Mouse (Mus musculus) CD4-positive, CD25-positive, alpha-beta regulatory T cell (primary cell): ENCODE data around the gene Gm10715. TPM values are rescaled to one million over a fixed set of nuclear protein-coding genes. Genes with fewer than 3 reads are reported as not detected.

Experiments
- polyA plus RNA-seq: library from polyadenylated mRNA; unstranded; fragments of 100-300 nt; shearing (Covaris generic); gene quantifications from one replicate; pipeline ENCODE4 v1.2.1, GENCODE M21; 2017

Gm10715 gene
- polyA plus RNA-seq, result not detected

DNA sequence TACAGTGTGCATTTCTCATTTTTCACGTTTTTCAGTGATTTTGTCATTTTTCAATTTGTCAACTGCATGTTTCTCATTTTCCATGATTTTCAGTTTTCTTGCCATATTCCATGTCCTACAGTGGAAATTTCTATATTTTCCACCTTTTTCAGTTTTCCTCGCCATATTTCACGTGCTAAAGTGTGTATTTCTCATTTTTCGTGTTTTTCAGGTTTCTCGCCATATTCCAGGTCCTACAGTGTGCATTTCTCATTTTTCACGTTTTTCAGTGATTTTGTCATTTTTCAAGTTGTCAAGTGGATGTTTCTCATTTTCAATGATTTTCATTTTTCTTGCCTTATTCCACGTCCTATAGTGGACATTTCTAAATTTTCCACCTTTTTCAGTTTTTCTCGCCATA is at the start of gene Gm10715:
Gene Gm10715, plus strand, starts transcription at position 301 of the 400 bp plus-strand sequence.

DNA sequence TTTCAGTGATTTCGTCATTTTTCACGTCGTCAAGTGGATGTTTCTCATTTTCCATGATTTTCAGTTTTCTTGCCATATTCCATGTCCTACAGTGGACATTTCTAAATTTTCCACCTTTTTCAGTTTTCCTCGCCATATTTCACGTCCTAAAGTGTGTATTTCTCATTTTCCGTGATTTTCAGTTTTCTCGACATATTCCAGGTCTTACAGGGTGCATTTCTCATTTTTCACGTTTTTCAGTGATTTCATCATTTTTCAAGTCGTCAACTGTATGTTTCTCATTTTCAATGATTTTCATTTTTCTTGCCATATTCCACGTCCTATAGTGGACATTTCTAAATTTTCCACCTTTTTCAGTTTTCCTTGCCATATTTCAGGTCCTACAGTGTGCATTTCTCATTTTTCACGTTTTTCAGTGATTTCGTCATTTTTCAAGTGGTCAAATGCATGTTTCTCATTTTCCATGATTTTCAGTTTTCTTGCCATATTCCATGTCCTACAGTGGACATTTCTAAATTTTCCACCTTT is 36.2 kb upstream of the Gm10715 start, which contains the start of gene Gm10722:
Gene Gm10722, plus strand, starts transcription at position 478 of the 528 bp plus-strand sequence.

DNA sequence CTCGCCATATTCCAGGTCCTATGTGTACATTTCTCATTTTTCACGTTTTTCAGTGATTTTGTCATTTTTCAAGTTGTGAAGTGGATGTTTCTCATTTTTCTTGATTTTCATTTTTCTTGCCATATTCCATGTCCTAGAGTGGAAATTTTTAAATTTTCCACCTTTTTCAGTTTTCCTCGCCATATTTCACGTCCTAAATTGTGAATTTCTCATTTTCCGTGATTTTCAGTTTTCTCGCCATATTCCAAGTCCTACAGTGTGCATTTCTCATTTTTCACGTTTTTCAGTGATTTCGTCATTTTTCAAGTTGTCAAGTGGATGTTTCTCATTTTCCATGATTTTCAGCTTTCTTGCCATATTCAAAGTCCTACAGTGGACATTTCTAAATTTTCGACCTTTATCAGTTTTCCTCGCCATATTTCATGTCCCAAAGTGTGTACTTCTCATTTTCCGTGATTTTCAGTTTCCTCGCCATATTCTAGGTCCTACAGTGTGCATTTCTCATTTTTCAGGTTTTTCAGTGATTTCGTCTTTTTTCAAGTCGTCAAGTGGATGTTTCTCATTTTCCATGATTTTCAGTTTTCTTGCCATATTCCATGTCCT is 33.8 kb upstream of the Gm10715 start, which contains the start of gene Gm11168:
Gene Gm11168, plus strand, starts transcription at position 553 of the 603 bp plus-strand sequence.

DNA sequence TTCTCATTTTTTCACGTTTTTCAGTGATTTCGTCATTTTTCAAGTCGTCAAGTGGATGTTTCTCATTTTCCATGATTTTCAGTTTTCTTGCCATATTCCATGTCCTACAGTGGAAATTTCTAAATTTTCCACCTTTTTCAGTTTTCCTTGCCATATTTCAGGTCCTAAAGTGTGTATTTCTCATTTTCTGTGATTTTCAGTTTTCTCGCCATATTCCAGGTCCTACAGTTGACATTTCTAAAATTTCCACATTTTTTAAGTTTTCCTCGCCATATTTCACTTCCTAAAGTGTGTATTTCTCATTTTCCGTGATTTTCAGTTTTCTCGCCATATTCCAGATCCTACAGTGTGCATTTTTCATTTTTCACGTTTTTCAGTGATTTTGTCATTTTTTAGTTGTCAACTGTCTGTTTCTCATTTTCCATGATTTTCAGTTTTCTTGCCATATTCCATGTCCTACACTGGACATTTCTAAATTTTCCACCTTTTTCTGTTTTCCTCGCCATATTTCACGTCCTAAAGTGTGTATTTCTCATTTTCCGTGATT is 23.9 kb upstream of the Gm10715 start, which contains the start of gene Gm10721:
Gene Gm10721, plus strand, starts transcription at position 408 of the 547 bp plus-strand sequence.

DNA sequence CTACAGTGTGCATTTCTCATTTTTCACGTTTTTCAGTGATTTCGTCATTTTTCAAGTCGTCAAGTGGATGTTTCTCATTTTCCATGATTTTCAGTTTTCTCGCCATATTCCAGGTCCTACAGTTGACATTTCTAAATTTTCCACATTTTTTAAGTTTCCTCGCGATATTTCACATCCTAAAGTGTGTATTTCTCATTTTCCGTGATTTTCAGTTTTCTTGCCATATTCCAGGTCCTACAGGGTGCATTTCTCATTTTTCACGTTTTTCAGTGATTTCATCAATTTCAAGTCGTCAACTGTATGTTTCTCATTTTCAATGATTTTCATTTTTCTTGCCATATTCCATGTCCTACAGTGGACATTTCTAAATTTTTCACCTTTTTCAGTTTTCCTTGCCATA is 21.3 kb upstream of the Gm10715 start, which contains the start of gene Gm10720:
Gene Gm10720, plus strand, starts transcription at position 301 of the 400 bp plus-strand sequence.

DNA sequence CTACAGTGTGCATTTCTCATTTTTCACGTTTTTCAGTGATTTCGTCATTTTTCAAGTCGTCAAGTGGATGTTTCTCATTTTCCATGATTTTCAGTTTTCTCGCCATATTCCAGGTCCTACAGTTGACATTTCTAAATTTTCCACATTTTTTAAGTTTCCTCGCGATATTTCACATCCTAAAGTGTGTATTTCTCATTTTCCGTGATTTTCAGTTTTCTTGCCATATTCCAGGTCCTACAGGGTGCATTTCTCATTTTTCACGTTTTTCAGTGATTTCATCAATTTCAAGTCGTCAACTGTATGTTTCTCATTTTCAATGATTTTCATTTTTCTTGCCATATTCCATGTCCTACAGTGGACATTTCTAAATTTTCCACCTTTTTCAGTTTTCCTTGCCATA is 19.6 kb upstream of the Gm10715 start, which contains the start of gene Gm10719:
Gene Gm10719, plus strand, starts transcription at position 301 of the 400 bp plus-strand sequence.

DNA sequence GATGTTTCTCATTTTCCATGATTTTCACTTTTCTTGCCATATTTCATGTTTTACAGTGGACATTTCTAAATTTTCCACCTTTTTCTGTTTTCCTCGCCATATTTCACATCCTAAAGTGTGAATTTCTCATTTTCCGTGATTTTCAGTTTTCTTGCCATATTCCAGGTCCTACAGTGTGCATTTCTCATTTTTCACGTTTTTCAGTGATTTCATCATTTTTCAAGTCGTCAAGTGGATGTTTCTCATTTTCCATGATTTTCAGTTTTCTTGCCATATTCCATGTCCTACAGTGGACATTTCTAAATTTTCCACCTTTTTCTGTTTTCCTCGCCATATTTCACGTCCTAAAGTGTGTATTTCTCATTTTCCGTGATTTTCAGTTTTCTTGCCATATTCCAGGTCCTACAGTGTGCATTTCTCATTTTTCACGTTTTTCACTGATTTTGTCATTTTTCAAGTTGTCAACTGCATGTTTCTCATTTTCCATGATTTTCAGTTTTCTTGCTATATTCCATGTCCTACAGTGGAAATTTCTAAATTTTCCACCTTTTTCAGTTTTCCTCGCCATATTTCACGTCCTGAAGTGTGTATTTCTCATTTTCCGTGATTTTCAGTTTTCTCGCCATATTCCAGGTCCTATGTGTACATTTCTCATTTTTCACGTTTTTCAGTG is 13.2 kb upstream of the Gm10715 start, which contains the start of gene Gm10718:
Gene Gm10718, plus strand, starts transcription at position 236 of the 673 bp plus-strand sequence.

DNA sequence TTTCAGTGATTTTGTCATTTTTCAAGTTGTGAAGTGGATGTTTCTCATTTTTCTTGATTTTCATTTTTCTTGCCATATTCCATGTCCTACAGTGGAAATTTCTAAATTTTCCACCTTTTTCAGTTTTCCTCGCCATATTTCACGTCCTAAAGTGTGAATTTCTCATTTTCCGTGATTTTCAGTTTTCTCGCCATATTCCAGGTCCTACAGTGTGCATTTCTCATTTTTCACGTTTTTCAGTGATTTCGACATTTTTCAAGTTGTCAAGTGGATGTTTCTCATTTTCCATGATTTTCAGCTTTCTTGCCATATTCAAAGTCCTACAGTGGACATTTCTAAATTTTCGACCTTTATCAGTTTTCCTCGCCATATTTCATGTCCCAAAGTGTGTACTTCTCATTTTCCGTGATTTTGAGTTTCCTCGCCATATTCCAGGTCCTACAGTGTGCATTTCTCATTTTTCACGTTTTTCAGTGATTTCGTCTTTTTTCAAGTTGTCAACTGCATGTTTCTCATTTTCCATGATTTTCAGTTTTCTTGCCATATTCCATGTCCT is 11.7 kb upstream of the Gm10715 start, which contains the start of gene Gm10717:
Gene Gm10717, plus strand, starts transcription at position 506 of the 556 bp plus-strand sequence.

DNA sequence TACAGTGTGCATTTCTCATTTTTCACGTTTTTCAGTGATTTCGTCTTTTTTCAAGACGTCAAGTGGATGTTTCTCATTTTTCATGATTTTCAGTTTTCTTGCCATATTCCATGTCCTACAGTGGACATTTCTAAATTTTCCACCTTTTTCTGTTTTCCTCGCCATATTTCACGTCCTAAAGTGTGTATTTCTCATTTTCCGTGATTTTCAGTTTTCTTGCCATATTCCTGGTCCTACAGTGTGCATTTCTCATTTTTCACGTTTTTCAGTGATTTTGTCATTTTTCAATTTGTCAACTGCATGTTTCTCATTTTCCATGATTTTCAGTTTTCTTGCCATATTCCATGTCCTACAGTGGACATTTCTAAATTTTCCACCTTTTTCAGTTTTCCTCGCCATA is 2.4 kb upstream of the Gm10715 start, which contains the start of gene Gm17535:
Gene Gm17535, plus strand, starts transcription at position 301 of the 400 bp plus-strand sequence.

Other genes starting within 250 kb of the Gm10715 start
- 0.68 TPM for gene Gm10722, start 36.0 kb upstream of the Gm10715 start, polyA plus RNA-seq
- gene Gm11168, start 33.5 kb upstream of the Gm10715 start, polyA plus RNA-seq, result 4.6 TPM
- 0.35 TPM for gene Gm10721, start 23.7 kb upstream of the Gm10715 start, polyA plus RNA-seq
- gene Gm10720, start 21.2 kb upstream of the Gm10715 start, polyA plus RNA-seq, result not detected
- gene Gm10719, start 19.5 kb upstream of the Gm10715 start, polyA plus RNA-seq, result 3.9 TPM
- gene Gm10718, start 13.3 kb upstream of the Gm10715 start, polyA plus RNA-seq, result 2.5 TPM
- gene Gm10717, start 11.5 kb upstream of the Gm10715 start, polyA plus RNA-seq, result 9.3 TPM
- 0.91 TPM for gene Gm17535, start 2.3 kb upstream of the Gm10715 start, polyA plus RNA-seq